Mouse (Mus musculus) stomach, embryonic 16.5 days (tissue): ENCODE results near the gene C1qc. TPM values are rescaled to one million over a fixed set of nuclear protein-coding genes. Genes with fewer than 3 reads are reported as not detected.

Source experiments
- ATAC-seq: fragments of 200-750 bp; cut with Nextera tagmentation; 2 replicates; pipeline ENCODE4 v1.8.0; 2017; ENCODE audit warnings: moderate number of reproducible peaks, moderate TSS enrichment; ENCODE audit not compliant: insufficient read depth, low FRiP score
- H3K27ac ChIP-seq: fragments of 300-500 bp; sonication (generic); 2 replicates; pipeline ENCODE4 v1.5.1; 2014; ENCODE audit warnings: low read length
- H3K27me3 ChIP-seq: fragments of 300-500 bp; sonication (generic); 2 replicates; pipeline ENCODE4 v1.6.1; 2014; ENCODE audit warnings: low read length, control low read depth, mixed read lengths; ENCODE audit not compliant: control insufficient read depth, insufficient read depth
- H3K36me3 ChIP-seq: fragments of 300-500 bp; sonication (generic); 2 replicates; pipeline ENCODE4 v1.6.1; 2014; ENCODE audit warnings: low read length; ENCODE audit not compliant: control insufficient read depth, insufficient read depth
- H3K4me1 ChIP-seq: fragments of 300-500 bp; sonication (generic); 2 replicates; pipeline ENCODE4 v1.6.1; 2014; ENCODE audit warnings: low read length, control low read depth, mixed read lengths; ENCODE audit not compliant: control insufficient read depth, insufficient read depth
- H3K4me2 ChIP-seq: fragments of 300-500 bp; sonication (generic); 2 replicates; pipeline ENCODE4 v1.6.1; 2014; ENCODE audit warnings: low read depth, low read length, mixed read lengths
- H3K4me3 ChIP-seq: fragments of 300-500 bp; sonication (generic); replicated peaks from 2 replicates; pipeline ENCODE4 v1.5.1; 2014; ENCODE audit warnings: mild to moderate bottlenecking, low read length
- H3K9ac ChIP-seq: fragments of 300-500 bp; sonication (generic); 2 replicates; pipeline ENCODE4 v1.6.1; 2014; ENCODE audit warnings: low read length
- H3K9me3 ChIP-seq: fragments of 300-500 bp; sonication (generic); replicated peaks from 2 replicates; pipeline ENCODE4 v1.6.1; 2016; ENCODE audit warnings: low read length, control low read depth; ENCODE audit not compliant: control insufficient read depth
- WGBS: fragments of 180-500 bp; shearing (Covaris S2); extraction: QIAGEN DNeasy Blood & Tissue Kit; methylation state at CpG from one replicate; pipeline ENCODE4 v1.1.7; 2014; 5-methylcytosine and 5-hydroxymethylcytosine counted together
- polyA plus RNA-seq: library from polyadenylated mRNA; unstranded; fragments of >200 nt; fragmentation: Nextera tagmentation; extraction: Ambion mirVana; gene quantifications from 2 replicates; pipeline ENCODE4 v1.2.1, GENCODE M21; 2015

C1qc gene
- polyA plus RNA-seq, 1 experiment from 2014 or later, result 29.3 TPM

- H3K9me3 ChIP-seq, result no peaks in the 10 kb centered on the region
- H3K4me3 ChIP-seq, result no peak overlapping the region
- no peaks in the 10 kb centered on the region for H3K27me3 ChIP-seq
- no peak overlapping the region for H3K9ac ChIP-seq
- H3K27ac ChIP-seq, result no peak overlapping the region
- no peak for ATAC-seq
- no peak overlapping the region for H3K4me2 ChIP-seq
- no peaks in the 10 kb centered on the region for H3K36me3 ChIP-seq
- 73% methylated on average over 5 of the region's 5 CpGs for WGBS
- H3K4me1 ChIP-seq, result peaks cover 17% of the 10 kb centered on the region
Observed at GRCm38 (mm10) chr4:136865531-136865930, 27.3 kb downstream of the C1qc start.

- Histone ChIP-seq H3K27me3 (no peaks in the 10 kb centered on the region), H3K4me1 (peaks cover 17% of the 10 kb centered on the region), H3K9me3 (no peaks in the 10 kb centered on the region), H3K9ac (no peak overlapping the region), H3K4me3 (no peak overlapping the region), H3K36me3 (no peaks in the 10 kb centered on the region), H3K4me2 (no peak overlapping the region), H3K27ac (no peak overlapping the region)
- 0 out of 2 replicates have a peak, but pooled peaks have one; percentile 23 for ATAC-seq
- 10% methylated on average over 15 of the region's 15 CpGs for WGBS
Observed at GRCm38 (mm10) chr4:136864751-136865470, 28.0 kb downstream of the C1qc start.

GRCm38 (mm10) chr4:136863517-136863916, 29.3 kb downstream of the C1qc start:
- 55% methylated on average over 9 of the region's 9 CpGs for WGBS
- no peak overlapping the region for H3K4me3 ChIP-seq
- H3K4me1 ChIP-seq, result peaks cover 17% of the 10 kb centered on the region
- no peak overlapping the region for H3K9ac ChIP-seq
- no peak overlapping the region for H3K27ac ChIP-seq
- H3K4me2 ChIP-seq, result no peak overlapping the region
- H3K27me3 ChIP-seq, result no peaks in the 10 kb centered on the region
- no peak for ATAC-seq
- H3K36me3 ChIP-seq, result no peaks in the 10 kb centered on the region
- no peaks in the 10 kb centered on the region for H3K9me3 ChIP-seq

- Histone ChIP-seq H3K27ac (no peak overlapping the region; the same call in 1 of the 2 replicates), H3K4me3 (no peak overlapping the region), H3K9ac (no peak overlapping the region), H3K9me3 (no peaks in the 10 kb centered on the region), H3K36me3 (no peaks in the 10 kb centered on the region), H3K4me2 (no peak overlapping the region), H3K27me3 (no peaks in the 10 kb centered on the region), H3K4me1 (peaks cover 12% of the 10 kb centered on the region)
- no peak for ATAC-seq
- WGBS, result 60% methylated on average over 2 of the region's 2 CpGs
Observed at GRCm38 (mm10) chr4:136862411-136862810, 30.5 kb downstream of the C1qc start.

GRCm38 (mm10) chr4:136861806-136862205, 31.1 kb downstream of the C1qc start:
- peak; percentile 44; the same call in 1 of the 2 replicates for ATAC-seq
- peak overlapping the region; percentile 32 for H3K9ac ChIP-seq
- WGBS, result 8% methylated on average over 17 of the region's 17 CpGs

GRCm38 (mm10) chr4:136860022-136860421, 32.8 kb downstream of the C1qc start:
- Histone ChIP-seq H3K4me1 (peaks cover 12% of the 10 kb centered on the region), H3K9ac (no peak overlapping the region), H3K9me3 (no peaks in the 10 kb centered on the region), H3K4me2 (no peak overlapping the region), H3K27ac (no peak overlapping the region), H3K27me3 (no peaks in the 10 kb centered on the region), H3K36me3 (no peaks in the 10 kb centered on the region), H3K4me3 (no peak overlapping the region)
- 83% methylated on average over 7 of the region's 7 CpGs for WGBS
- no peak for ATAC-seq

More at GRCm38 (mm10) chr4:136861806-136862205, 31.1 kb downstream of the C1qc start:
- Histone ChIP-seq H3K4me2 (peak overlapping the region; percentile 20; the same call in 1 of the 2 replicates), H3K27me3 (no peaks in the 10 kb centered on the region), H3K9me3 (no peaks in the 10 kb centered on the region), H3K4me3 (no peak overlapping the region), H3K4me1 (peaks cover 12% of the 10 kb centered on the region), H3K36me3 (no peaks in the 10 kb centered on the region), H3K27ac (peak overlapping the region; percentile 13; the same call in 1 of the 2 replicates)

- no peak overlapping the region for H3K4me2 ChIP-seq
- ATAC-seq, result no peak
- no peaks in the 10 kb centered on the region for H3K9me3 ChIP-seq
- no peaks in the 10 kb centered on the region for H3K27me3 ChIP-seq
- no peaks in the 10 kb centered on the region for H3K4me1 ChIP-seq
- H3K36me3 ChIP-seq, result no peaks in the 10 kb centered on the region
- H3K9ac ChIP-seq, result no peak overlapping the region
- WGBS, result 35% methylated on average over 6 of the region's 6 CpGs
- H3K4me3 ChIP-seq, result no peak overlapping the region
- no peak overlapping the region for H3K27ac ChIP-seq
Observed at GRCm38 (mm10) chr4:136855081-136855480, 37.8 kb downstream of the C1qc start.

- Histone ChIP-seq H3K4me1 (no peaks in the 10 kb centered on the region), H3K36me3 (no peaks in the 10 kb centered on the region), H3K9me3 (no peaks in the 10 kb centered on the region), H3K4me2 (no peak overlapping the region), H3K4me3 (no peak overlapping the region), H3K27me3 (no peaks in the 10 kb centered on the region), H3K9ac (no peak overlapping the region), H3K27ac (no peak overlapping the region)
- WGBS, result 70% methylated on average over 12 of the region's 12 CpGs
- ATAC-seq, result peak; percentile 42; the same call in 1 of the 2 replicates
Observed at GRCm38 (mm10) chr4:136852989-136853388, 39.9 kb downstream of the C1qc start.

GRCm38 (mm10) chr4:136852119-136852518, 40.7 kb downstream of the C1qc start:
- ATAC-seq, result no peak; the same call in 1 of the 2 replicates
- H3K9ac ChIP-seq, result no peak overlapping the region

More at GRCm38 (mm10) chr4:136852119-136852518, 40.7 kb downstream of the C1qc start:
- 35% methylated on average over 5 of the region's 5 CpGs for WGBS
- Histone ChIP-seq H3K4me3 (no peak overlapping the region), H3K9me3 (no peaks in the 10 kb centered on the region), H3K4me2 (no peak overlapping the region), H3K27ac (no peak overlapping the region), H3K4me1 (no peaks in the 10 kb centered on the region), H3K36me3 (no peaks in the 10 kb centered on the region), H3K27me3 (no peaks in the 10 kb centered on the region)
